Mouse (Mus musculus) heart, embryonic 16.5 days (tissue): ENCODE results near the gene Klk10. TPM values are rescaled to one million over a fixed set of nuclear protein-coding genes. Genes with fewer than 3 reads are reported as not detected.

Source experiments
- polyA plus RNA-seq: library from polyadenylated mRNA; unstranded; fragments of >200 nt; fragmentation: Nextera tagmentation; extraction: Ambion mirVana; gene quantifications from 2 replicates; pipeline ENCODE4 v1.2.1, GENCODE M21; 2015

Klk10 gene
- polyA plus RNA-seq, 1 experiment from 2014 or later: 1.7 TPM

Other genes starting within 250 kb of the Klk10 start
- 0.51 and 0.85 TPM in 2 replicates for gene Cd33, start 236.6 kb upstream of the Klk10 start, polyA plus RNA-seq
- 1.3 and 2.0 TPM in 2 replicates for gene Zfp658, start 218.8 kb upstream of the Klk10 start, polyA plus RNA-seq
- gene Zfp719, start 201.4 kb upstream of the Klk10 start, polyA plus RNA-seq: 7.4 TPM in 2 replicates
- not detected in 2 replicates for gene Zfp819, start 173.9 kb upstream of the Klk10 start, polyA plus RNA-seq
- 0.09 TPM in 1 of 2 replicates, not detected in the other for gene Ceacam18, start 146.3 kb upstream of the Klk10 start, polyA plus RNA-seq
- gene Siglece, start 120.9 kb upstream of the Klk10 start, polyA plus RNA-seq: 0.62 and 0.71 TPM in 2 replicates
- 7.2 and 7.6 TPM in 2 replicates for gene Ctu1, start 109.0 kb upstream of the Klk10 start, polyA plus RNA-seq
- gene Klk14, start 90.6 kb upstream of the Klk10 start, polyA plus RNA-seq: not detected in 2 replicates
- gene Klk13, start 68.5 kb upstream of the Klk10 start, polyA plus RNA-seq: 0.17 and 0.45 TPM in 2 replicates
- not detected in 2 replicates for gene Klk12, start 12.1 kb upstream of the Klk10 start, polyA plus RNA-seq
- 0.19 and 0.25 TPM in 2 replicates for gene Klk11, start 6.4 kb upstream of the Klk10 start, polyA plus RNA-seq
- gene Klk9, start 10.9 kb downstream of the Klk10 start, polyA plus RNA-seq: 0.09 and 0.10 TPM in 2 replicates
- gene Klk8, start 16.5 kb downstream of the Klk10 start, polyA plus RNA-seq: 22.1 and 23.0 TPM in 2 replicates
- 0.12 TPM in 1 of 2 replicates, not detected in the other for gene Klk7, start 30.3 kb downstream of the Klk10 start, polyA plus RNA-seq
- not detected in 2 replicates for gene Klk6, start 43.5 kb downstream of the Klk10 start, polyA plus RNA-seq
- gene Klk5, start 60.9 kb downstream of the Klk10 start, polyA plus RNA-seq: not detected in 2 replicates
- gene Klk4, start 100.1 kb downstream of the Klk10 start, polyA plus RNA-seq: 0.11 and 0.15 TPM in 2 replicates
- not detected in 2 replicates for gene Klk15, start 152.7 kb downstream of the Klk10 start, polyA plus RNA-seq
- gene Klk1b8, start 169.6 kb downstream of the Klk10 start, polyA plus RNA-seq: not detected in 2 replicates
- 0.28 TPM in 1 of 2 replicates, not detected in the other for gene Klk1b1, start 185.7 kb downstream of the Klk10 start, polyA plus RNA-seq
- gene Klk1b9, start 195.0 kb downstream of the Klk10 start, polyA plus RNA-seq: not detected in 2 replicates
- gene Klk1b11, start 214.8 kb downstream of the Klk10 start, polyA plus RNA-seq: 0.17 TPM in 1 of 2 replicates, not detected in the other
- gene Klk1b26, start 231.1 kb downstream of the Klk10 start, polyA plus RNA-seq: 0.13 TPM in 1 of 2 replicates, not detected in the other